Mouse (Mus musculus) CH12.LX (cell line): Measurements from ENCODE around the gene Hic1. TPM values are rescaled to one million over a fixed set of nuclear protein-coding genes. Genes with fewer than 3 reads are reported as not detected.

Source experiments
- DNase-seq: peaks from one replicate; pipeline ENCODE4 v3.0.0-alpha.2; 2013; ENCODE audit errors: extremely low read depth
- H3K27ac ChIP-seq: 2 replicates; pipeline ENCODE4 v1.5.1; 2012; ENCODE audit warnings: low read depth, mild to moderate bottlenecking, control low read depth, moderate library complexity; ENCODE audit not compliant: insufficient read depth
- H3K27me3 ChIP-seq: replicated peaks from 2 replicates; pipeline ENCODE3; 2012; ENCODE audit warnings: inconsistent platforms
- H3K36me3 ChIP-seq, 2 experiments: replicated peaks in 1 of 2; 2 replicates each; pipeline versions ENCODE3 to v1.6.1; 2012; ENCODE audit warnings: inconsistent platforms in 1 of 2, low read length in 1 of 2, mild to moderate bottlenecking in 1 of 2, mixed read lengths in 1 of 2, moderate library complexity in 1 of 2; ENCODE audit not compliant: control insufficient read depth in 1 of 2, insufficient read depth in 1 of 2
- H3K4me1 ChIP-seq, 2 experiments: 2 replicates each; pipeline ENCODE4 v1.6.1; 2012; ENCODE audit warnings: inconsistent platforms in 1 of 2, moderate library complexity in 1 of 2; ENCODE audit not compliant: insufficient read depth in 2 of 2, control insufficient read depth in 1 of 2
- H3K4me2 ChIP-seq: 2 replicates; pipeline ENCODE4 v1.6.1; 2012; ENCODE audit warnings: low read depth, mild to moderate bottlenecking, control low read depth; ENCODE audit not compliant: poor library complexity, insufficient read depth, severe bottlenecking
- H3K4me3 ChIP-seq, 3 experiments: fragments of 150-350 bp in 1 of 3; sonication (generic) in 1 of 3; replicated peaks in 1 of 3; 2 replicates each; pipeline versions ENCODE3 to v1.5.1; 2011 to 2012; ENCODE audit warnings: low read depth in 2 of 3, low read length in 2 of 3, mild to moderate bottlenecking in 2 of 3, moderate library complexity in 2 of 3, control low read depth in 1 of 3, improper control_type of control experiment in 1 of 3, inconsistent platforms in 1 of 3, mixed read lengths in 1 of 3; ENCODE audit not compliant: poor library complexity in 1 of 3
- H3K79me2 ChIP-seq: replicated peaks from 2 replicates; pipeline ENCODE4 v1.6.1; 2012; ENCODE audit warnings: mild to moderate bottlenecking, moderate library complexity; ENCODE audit not compliant: control insufficient read depth, poor library complexity, insufficient read depth, severe bottlenecking; ENCODE audit errors: extremely low read depth
- H3K9ac ChIP-seq: 2 replicates; pipeline ENCODE4 v1.6.1; 2012; ENCODE audit warnings: low read depth, mild to moderate bottlenecking, control low read depth, moderate library complexity; ENCODE audit not compliant: insufficient read depth
- H3K9me3 ChIP-seq: replicated peaks from 2 replicates; pipeline ENCODE3; 2012; ENCODE audit warnings: low read length, inconsistent platforms, mixed read lengths
- BHLHE40 ChIP-seq: IDR thresholded peaks from 2 replicates; pipeline ENCODE4 v1.6.1; 2011; ENCODE audit warnings: mild to moderate bottlenecking, low read depth, low read length, improper control_type of control experiment
- CHD1 ChIP-seq: IDR thresholded peaks from 2 replicates; pipeline ENCODE4 v1.6.1; 2012; ENCODE audit warnings: low read depth, low read length, improper control_type of control experiment, inconsistent platforms
- CHD2 ChIP-seq: IDR thresholded peaks from 2 replicates; pipeline ENCODE4 v1.6.1; 2011; ENCODE audit warnings: low read length, improper control_type of control experiment
- ELF1 ChIP-seq: IDR thresholded peaks from 2 replicates; pipeline ENCODE4 v1.6.1; 2014; ENCODE audit warnings: low read depth, mild to moderate bottlenecking, inconsistent platforms, low read length, improper control_type of control experiment
- EP300 ChIP-seq: IDR thresholded peaks from 2 replicates; pipeline ENCODE4 v1.6.1; 2011; ENCODE audit warnings: low read length, improper control_type of control experiment
- IRF4 ChIP-seq: IDR thresholded peaks from 2 replicates; pipeline ENCODE4 v1.6.1; 2014; ENCODE audit warnings: low read depth, mild to moderate bottlenecking, inconsistent platforms, low read length, improper control_type of control experiment
- KAT2A ChIP-seq: IDR thresholded peaks from 2 replicates; pipeline ENCODE4 v1.6.1; 2012; ENCODE audit warnings: low read length, improper control_type of control experiment, inconsistent platforms; ENCODE audit not compliant: insufficient replicate concordance
- MYC ChIP-seq: IDR thresholded peaks from 2 replicates; pipeline ENCODE4 v1.6.1; 2011; ENCODE audit warnings: low read depth, mild to moderate bottlenecking, improper control_type of control experiment, low read length
- NELFE ChIP-seq: IDR thresholded peaks from 2 replicates; pipeline ENCODE4 v1.6.1; 2011; ENCODE audit warnings: low read depth, low read length, improper control_type of control experiment
- PAX5 ChIP-seq: IDR thresholded peaks from 2 replicates; pipeline ENCODE4 v1.6.1; 2012; ENCODE audit warnings: low read length, inconsistent platforms, mixed read lengths
- POLR2A ChIP-seq: IDR thresholded peaks from 2 replicates; pipeline ENCODE4 v1.6.1; 2011; ENCODE audit warnings: low read depth, mild to moderate bottlenecking, improper control_type of control experiment, low read length
- RAD21 ChIP-seq: IDR thresholded peaks from 2 replicates; pipeline ENCODE4 v1.6.1; 2011; ENCODE audit warnings: low read depth, mild to moderate bottlenecking, low read length, improper control_type of control experiment, moderate library complexity
- SMC3 ChIP-seq: IDR thresholded peaks from 2 replicates; pipeline ENCODE4 v1.6.1; 2011; ENCODE audit warnings: low read depth, low read length, improper control_type of control experiment
- TCF12 ChIP-seq: IDR thresholded peaks from 2 replicates; pipeline ENCODE4 v1.6.1; 2014; ENCODE audit warnings: low read depth, mild to moderate bottlenecking, inconsistent platforms, low read length, improper control_type of control experiment
- UBTF ChIP-seq: IDR thresholded peaks from 2 replicates; pipeline ENCODE4 v1.6.1; 2012; ENCODE audit warnings: low read depth, mild to moderate bottlenecking, inconsistent platforms, low read length, improper control_type of control experiment, moderate library complexity
- ZKSCAN1 ChIP-seq: IDR thresholded peaks from 2 replicates; pipeline ENCODE4 v1.6.1; 2012; ENCODE audit warnings: low read depth, inconsistent platforms, low read length, improper control_type of control experiment, borderline replicate concordance
- dilution Hi-C: fragments of 300-500 bp; cut with MboI; formaldehyde crosslinking; loops from 2 replicates; pipeline ENCODE4 v1.14.3; 2020; ENCODE audit warnings: low sequenced_read_pairs; ENCODE audit not compliant: extremely low pct_unique_long_range_greater_than_20kb, extremely low pct_ligation_motif_present
- in situ Hi-C: fragments of 300-500 bp; cut with MboI; formaldehyde crosslinking; loops from 3 replicates; pipeline ENCODE4 v1.14.3; 2019; ENCODE audit warnings: low sequenced_read_pairs, low pct_ligation_motif_present, low pct_unique_long_range_greater_than_20kb, mixed read lengths
- polyA plus RNA-seq: library from polyadenylated mRNA; unstranded; fragments of >175 nt; gene quantifications from 2 replicates; pipeline ENCODE4 v1.2.1, GENCODE M21; 2012; ENCODE audit warnings: low read depth; ENCODE audit not compliant: insufficient read length
- total RNA-seq, 2 experiments: library from RNA; depleted of rRNA; stranded (reverse); fragments of 300-350 nt in 1 of 2; fragments of >200 nt in 1 of 2; gene quantifications; 2 replicates each; pipeline ENCODE4 v1.2.3; 2012 to 2014

The Hic1 gene
- total and polyA plus RNA-seq, 3 experiments = 2.9 to 6.4 (median 5.7) TPM

- H3K9ac ChIP-seq = no peak overlapping the region
- peaks cover 13 to 38% of the 10 kb centered on the region in 2 experiments for H3K4me1 ChIP-seq
- H3K9me3 ChIP-seq = peaks cover 2% of the 10 kb centered on the region
- in situ Hi-C loops (no loop called here), dilution Hi-C loops (no loop called here)
- no peak overlapping the region for H3K27ac ChIP-seq
- no peak for DNase-seq
- H3K4me2 ChIP-seq = no peak overlapping the region
- no peaks in the 10 kb centered on the region for H3K36me3 ChIP-seq
- no peaks in the 10 kb centered on the region for H3K79me2 ChIP-seq
- H3K27me3 ChIP-seq = no peaks in the 10 kb centered on the region
- TF ChIP-seq KAT2A (no peak), TCF12 (no peak), RAD21 (no peak)
- H3K4me3 ChIP-seq = no peak overlapping the region
Measured at GRCm38 (mm10) chr11:75209363-75209762, 40.0 kb upstream of the Hic1 start.

GRCm38 (mm10) chr11:75206347-75206746 lies 37.0 kb upstream of the Hic1 start:
- in situ Hi-C loops = no loop called here
- no peak overlapping the region for H3K4me2 ChIP-seq
- dilution Hi-C loops = no loop called here
- peaks cover 13% of the 10 kb centered on the region for H3K27me3 ChIP-seq
- no peaks in the 10 kb centered on the region for H3K79me2 ChIP-seq
- H3K27ac ChIP-seq = no peak overlapping the region
- H3K36me3 ChIP-seq = no peaks in the 10 kb centered on the region
- TF ChIP-seq ELF1 (no peak), RAD21 (no peak), NELFE (no peak), EP300 (peak; percentile 53; the same call in 1 of the 2 replicates), CHD2 (0 out of 2 replicates have a peak, but pooled peaks have one; percentile 32), IRF4 (peak; percentile 68; the same call in 1 of the 2 replicates), KAT2A (no peak), PAX5 (no peak), SMC3 (no peak), MYC (no peak), TCF12 (no peak), CHD1 (no peak), ZKSCAN1 (no peak), BHLHE40 (0 out of 2 replicates have a peak, but pooled peaks have one; percentile 7), POLR2A (no peak), UBTF (no peak)
- no peak overlapping the region for H3K9ac ChIP-seq
- no peak for DNase-seq
- peaks cover 8 to 29% of the 10 kb centered on the region in 2 experiments for H3K4me1 ChIP-seq
- H3K4me3 ChIP-seq = no peak overlapping the region
- no peaks in the 10 kb centered on the region for H3K9me3 ChIP-seq
